Mouse (Mus musculus): ENCODE results near the gene Rln1. TPM values are rescaled to one million over a fixed set of nuclear protein-coding genes. Genes with fewer than 3 reads are reported as not detected.

Rln1 gene
- polyA plus RNA-seq, 1 experiment = 0.11 TPM

DNA sequence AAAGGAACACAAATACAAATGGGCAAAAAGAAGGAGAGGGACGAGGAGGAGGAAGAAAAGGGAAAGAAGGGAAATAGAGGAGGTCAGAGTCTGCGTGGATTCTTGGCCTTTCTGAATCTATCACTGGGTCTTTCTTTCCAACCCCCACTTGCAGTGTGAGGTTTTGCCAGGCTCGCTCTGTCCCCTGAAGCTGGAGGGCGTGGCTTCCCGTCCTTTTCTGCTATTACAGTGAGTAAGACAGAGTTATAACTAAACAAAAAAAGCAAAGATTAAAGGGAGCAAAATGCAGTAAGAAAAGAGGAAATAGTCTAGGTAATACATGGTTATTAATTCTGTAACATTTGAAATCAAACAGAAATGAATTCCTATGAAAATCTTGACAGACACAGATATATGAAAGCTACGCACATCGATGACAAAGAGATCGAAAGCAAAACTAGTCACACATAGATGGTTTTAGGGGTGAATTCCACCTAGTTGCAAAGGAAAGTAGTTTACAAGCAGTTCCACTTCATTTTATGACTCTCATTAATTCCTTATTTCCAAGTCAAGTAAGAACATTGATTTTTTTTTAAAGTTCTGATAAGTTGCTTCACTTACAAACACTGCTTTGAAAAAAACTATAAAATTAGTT lies 10.9 kb downstream of the Rln1 start:
- TF ChIP-seq CTCF (conservative IDR thresholded peaks at IDR 0.05; ENCODE audit: insufficient read depth, insufficient read length, low read depth, low read length) (no peak), POLR2A (IDR thresholded peaks at IDR 0.05; ENCODE audit: low read depth, low read length) (no peak)
- Histone ChIP-seq H3K27ac (ENCODE audit: insufficient read depth, low read depth, low read length) (no peak overlapping the region), H3K4me1 (ENCODE audit: control insufficient read depth, insufficient read depth, low read length) (peaks cover 3% of the 10 kb centered on the region; the same call in 1 of the 2 replicates), H3K4me3 (ENCODE audit: insufficient read depth, low read depth, low read length) (no peak overlapping the region), H3K27me3 (replicated peaks; ENCODE audit: control insufficient read depth, insufficient read depth, low read length) (no peaks in the 10 kb centered on the region), H3K36me3 (ENCODE audit: control insufficient read depth, insufficient read depth, low read length) (no peaks in the 10 kb centered on the region)
- WGBS = 69% methylated on average over 8 of the region's 8 CpGs
- DNase-seq = no peak

DNA sequence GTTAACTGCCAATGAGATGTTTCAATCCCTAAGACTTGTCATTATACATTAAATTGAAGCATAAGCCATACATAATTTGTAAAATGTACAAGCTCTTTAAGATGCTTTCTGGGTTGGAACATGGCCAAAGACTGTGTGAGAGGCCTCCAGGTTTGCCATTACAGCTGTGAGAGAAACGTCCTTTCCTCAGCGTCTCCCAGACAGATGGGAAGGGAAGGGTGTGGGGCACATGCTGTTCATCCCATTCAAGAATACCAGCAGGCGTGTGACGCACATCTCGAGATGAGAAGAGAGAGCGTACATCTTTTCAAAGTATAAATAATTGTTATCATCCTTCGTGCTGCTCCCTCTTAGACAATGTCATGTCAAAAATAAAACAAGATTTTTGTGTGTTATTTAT lies 21.8 kb downstream of the Rln1 start:
- H3K27me3 ChIP-seq (replicated peaks; ENCODE audit: control insufficient read depth, insufficient read depth, low read length) = no peaks in the 10 kb centered on the region
- 84% methylated on average over 7 of the region's 7 CpGs for WGBS
- TF ChIP-seq CTCF (conservative IDR thresholded peaks at IDR 0.05; ENCODE audit: insufficient read depth, insufficient read length, low read depth, low read length) (no peak), POLR2A (IDR thresholded peaks at IDR 0.05; ENCODE audit: low read depth, low read length) (no peak)
- H3K27ac ChIP-seq (ENCODE audit: insufficient read depth, low read depth, low read length) = no peak overlapping the region
- no peaks in the 10 kb centered on the region for H3K4me1 ChIP-seq (ENCODE audit: control insufficient read depth, insufficient read depth, low read length)
- no peak for DNase-seq
- no peak overlapping the region for H3K4me3 ChIP-seq (ENCODE audit: insufficient read depth, low read depth, low read length)
- no peaks in the 10 kb centered on the region; the same call in none of the 2 replicates for H3K36me3 ChIP-seq (ENCODE audit: control insufficient read depth, insufficient read depth, low read length)

DNA sequence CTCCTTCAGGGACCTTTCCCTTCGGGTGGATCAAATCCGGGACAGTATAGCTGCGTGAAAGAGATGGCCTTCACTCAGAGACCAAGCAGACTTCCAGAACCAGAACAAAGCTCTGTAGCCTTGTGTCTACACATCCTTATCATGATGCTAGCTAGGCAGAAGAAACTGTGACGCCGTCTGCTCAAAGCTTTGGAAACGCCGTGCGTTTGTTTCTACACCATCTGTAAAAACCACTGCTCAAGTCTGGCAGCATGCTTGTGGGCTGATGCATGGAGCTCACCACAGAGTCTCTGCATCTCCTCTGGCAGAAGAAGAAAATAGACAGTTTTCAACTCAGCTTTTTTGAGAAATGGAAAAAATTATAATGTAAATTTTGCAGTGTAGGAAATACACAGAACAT lies 22.7 kb downstream of the Rln1 start:
- Histone ChIP-seq H3K4me1 (ENCODE audit: control insufficient read depth, insufficient read depth, low read length) (no peaks in the 10 kb centered on the region), H3K27ac (ENCODE audit: insufficient read depth, low read depth, low read length) (no peak overlapping the region), H3K27me3 (replicated peaks; ENCODE audit: control insufficient read depth, insufficient read depth, low read length) (no peaks in the 10 kb centered on the region), H3K4me3 (ENCODE audit: insufficient read depth, low read depth, low read length) (no peak overlapping the region), H3K36me3 (ENCODE audit: control insufficient read depth, insufficient read depth, low read length) (no peaks in the 10 kb centered on the region; the same call in none of the 2 replicates)
- 80% methylated on average over 8 of the region's 8 CpGs for WGBS
- no peak for DNase-seq
- TF ChIP-seq POLR2A (IDR thresholded peaks at IDR 0.05; ENCODE audit: low read depth, low read length) = no peak
- TF ChIP-seq CTCF (conservative IDR thresholded peaks at IDR 0.05; ENCODE audit: insufficient read depth, insufficient read length, low read depth, low read length) = no peak

DNA sequence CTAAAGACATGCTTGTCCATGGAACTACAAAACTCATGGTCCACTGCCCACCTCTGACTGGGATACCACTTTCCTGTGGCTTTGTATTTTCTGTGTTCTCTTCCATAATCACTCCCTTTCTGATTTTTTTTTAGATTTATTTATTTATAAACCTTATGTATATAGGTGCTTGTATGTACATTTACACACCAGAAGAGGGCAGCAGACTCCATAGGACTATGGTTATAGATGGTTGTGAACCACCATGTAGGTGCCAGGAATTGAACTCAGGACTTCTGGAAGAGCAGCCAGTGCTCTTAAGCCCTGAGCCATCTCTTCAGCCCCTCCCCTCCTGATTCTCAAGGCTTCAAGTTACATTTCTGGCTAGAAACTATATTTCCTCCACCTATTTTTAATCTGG lies 25.6 kb downstream of the Rln1 start:
- H3K4me3 ChIP-seq (ENCODE audit: insufficient read depth, low read depth, low read length) = no peak overlapping the region
- no peaks in the 10 kb centered on the region; the same call in 1 of the 2 replicates for H3K36me3 ChIP-seq (ENCODE audit: control insufficient read depth, insufficient read depth, low read length)
- no peaks in the 10 kb centered on the region for H3K4me1 ChIP-seq (ENCODE audit: control insufficient read depth, insufficient read depth, low read length)
- H3K27me3 ChIP-seq (replicated peaks; ENCODE audit: control insufficient read depth, insufficient read depth, low read length) = no peaks in the 10 kb centered on the region
- TF ChIP-seq CTCF (conservative IDR thresholded peaks at IDR 0.05; ENCODE audit: insufficient read depth, insufficient read length, low read depth, low read length) (no peak), POLR2A (IDR thresholded peaks at IDR 0.05; ENCODE audit: low read depth, low read length) (no peak)
- no peak overlapping the region for H3K27ac ChIP-seq (ENCODE audit: insufficient read depth, low read depth, low read length)
- DNase-seq = no peak

DNA sequence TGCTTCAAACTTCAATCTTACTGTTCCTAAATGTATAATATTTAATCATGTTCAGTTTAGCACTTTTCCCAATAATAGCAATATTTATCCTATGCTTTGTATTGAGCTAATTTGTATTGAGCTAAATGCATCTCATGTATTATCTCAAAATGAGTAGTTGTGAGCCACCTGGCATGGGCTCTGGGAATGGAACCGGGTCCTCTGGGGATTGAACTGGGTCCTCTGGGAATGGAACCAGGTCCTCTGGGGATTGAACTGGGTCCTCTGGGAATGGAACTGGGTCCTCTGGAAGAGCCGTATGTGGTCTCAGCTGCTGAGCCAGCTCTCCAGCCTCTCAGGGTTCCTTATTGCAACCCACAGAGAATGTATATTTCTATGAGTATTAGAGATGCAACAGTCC lies 32.4 kb downstream of the Rln1 start:
- WGBS = 89% methylated on average over 2 of the region's 2 CpGs

DNA sequence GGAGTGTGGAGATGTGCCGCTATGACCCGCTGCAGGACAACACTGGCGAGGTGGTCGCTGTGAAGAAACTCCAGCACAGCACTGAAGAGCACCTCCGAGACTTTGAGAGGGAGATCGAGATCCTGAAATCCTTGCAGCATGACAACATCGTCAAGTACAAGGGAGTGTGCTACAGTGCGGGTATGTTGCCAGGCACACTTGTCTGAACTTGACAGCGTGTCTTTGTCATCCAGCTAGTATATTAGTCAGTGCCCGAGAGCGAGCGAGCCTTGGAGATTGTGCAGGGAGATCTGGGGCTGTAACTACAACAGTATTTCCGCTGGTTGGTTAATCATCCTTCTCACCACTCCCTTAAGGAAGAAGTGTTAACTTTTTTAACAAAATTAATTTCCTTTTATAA lies 33.6 kb downstream of the Rln1 start:
- Histone ChIP-seq H3K4me1 (ENCODE audit: control insufficient read depth, insufficient read depth, low read length) (no peaks in the 10 kb centered on the region), H3K27ac (ENCODE audit: insufficient read depth, low read depth, low read length) (no peak overlapping the region), H3K36me3 (ENCODE audit: control insufficient read depth, insufficient read depth, low read length) (peaks cover 8% of the 10 kb centered on the region), H3K27me3 (replicated peaks; ENCODE audit: control insufficient read depth, insufficient read depth, low read length) (no peaks in the 10 kb centered on the region), H3K4me3 (ENCODE audit: insufficient read depth, low read depth, low read length) (no peak overlapping the region)
- WGBS = 93% methylated on average over 13 of the region's 13 CpGs
- TF ChIP-seq POLR2A (IDR thresholded peaks at IDR 0.05; ENCODE audit: low read depth, low read length) = no peak
- TF ChIP-seq CTCF (conservative IDR thresholded peaks at IDR 0.05; ENCODE audit: insufficient read depth, insufficient read length, low read depth, low read length) = no peak
- DNase-seq = no peak

More for the DNA sequence above, 32.4 kb downstream of the Rln1 start:
- Histone ChIP-seq H3K4me1 (ENCODE audit: control insufficient read depth, insufficient read depth, low read length) (no peaks in the 10 kb centered on the region), H3K36me3 (ENCODE audit: control insufficient read depth, insufficient read depth, low read length) (peaks cover 8% of the 10 kb centered on the region), H3K4me3 (ENCODE audit: insufficient read depth, low read depth, low read length) (no peak overlapping the region), H3K27me3 (replicated peaks; ENCODE audit: control insufficient read depth, insufficient read depth, low read length) (no peaks in the 10 kb centered on the region), H3K27ac (ENCODE audit: insufficient read depth, low read depth, low read length) (no peak overlapping the region)
- no peak for TF ChIP-seq CTCF (conservative IDR thresholded peaks at IDR 0.05; ENCODE audit: insufficient read depth, insufficient read length, low read depth, low read length)
- TF ChIP-seq POLR2A (IDR thresholded peaks at IDR 0.05; ENCODE audit: low read depth, low read length) = no peak
- DNase-seq = no peak

DNA sequence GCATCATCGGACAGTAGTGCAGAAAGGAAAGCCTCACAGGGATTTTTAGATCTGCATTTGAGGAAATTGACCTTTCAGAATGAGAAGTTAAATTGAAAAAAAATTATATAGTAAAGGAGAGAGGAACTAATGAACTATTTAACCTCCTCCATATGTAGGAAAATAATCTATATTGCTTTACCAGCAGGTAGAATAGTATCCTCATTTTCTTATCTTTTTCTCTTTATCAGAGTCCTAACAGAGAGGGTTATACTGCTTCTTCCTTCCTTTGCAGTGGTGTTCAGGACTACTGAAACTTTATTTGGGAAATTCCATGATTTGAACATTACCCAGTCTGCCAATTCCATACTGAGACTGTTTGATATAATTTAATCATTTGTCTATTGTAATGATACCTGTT lies 37.1 kb downstream of the Rln1 start:
- H3K4me3 ChIP-seq (ENCODE audit: insufficient read depth, low read depth, low read length) = no peak overlapping the region
- peaks cover 10% of the 10 kb centered on the region for H3K36me3 ChIP-seq (ENCODE audit: control insufficient read depth, insufficient read depth, low read length)
- 91% methylated on average over 1 of the region's 1 CpGs for WGBS
- H3K27ac ChIP-seq (ENCODE audit: insufficient read depth, low read depth, low read length) = no peak overlapping the region
- no peak for DNase-seq
- TF ChIP-seq CTCF (conservative IDR thresholded peaks at IDR 0.05; ENCODE audit: insufficient read depth, insufficient read length, low read depth, low read length) (no peak), POLR2A (IDR thresholded peaks at IDR 0.05; ENCODE audit: low read depth, low read length) (no peak)
- H3K4me1 ChIP-seq (ENCODE audit: control insufficient read depth, insufficient read depth, low read length) = no peaks in the 10 kb centered on the region
- no peaks in the 10 kb centered on the region for H3K27me3 ChIP-seq (replicated peaks; ENCODE audit: control insufficient read depth, insufficient read depth, low read length)
